Mouse (Mus musculus): Measurements from ENCODE around the gene Grin3b.

DNA sequence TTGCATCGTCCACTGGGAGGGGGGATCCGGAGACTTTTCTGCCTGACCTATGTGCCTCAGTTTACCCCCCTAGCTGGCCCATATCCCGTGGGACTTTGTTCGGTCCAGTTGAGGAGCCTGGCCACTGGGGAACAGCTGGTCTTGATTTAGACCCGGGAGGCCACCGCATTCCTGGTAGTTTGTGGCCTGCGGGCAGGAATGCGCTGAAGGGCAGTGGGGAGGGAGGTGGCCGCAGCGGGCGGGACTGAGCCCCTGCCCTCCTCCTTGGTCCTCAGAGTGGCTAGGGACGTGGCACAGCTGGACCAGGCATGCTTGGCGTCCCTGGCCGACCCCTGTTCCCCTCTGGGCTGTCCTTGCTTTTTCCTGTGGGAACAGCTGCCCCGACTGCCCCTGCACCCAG lies 19.4 kb downstream of the Grin3b start:
- TF ChIP-seq MAX (IDR thresholded peaks at IDR 0.05): peak; percentile 77
- no peak for TF ChIP-seq CTCF (IDR thresholded peaks at IDR 0.05; ENCODE audit: control insufficient read depth, insufficient read depth, insufficient read length)
- no peak for TF ChIP-seq MYOG (IDR thresholded peaks at IDR 0.05; ENCODE audit: control insufficient read depth, extremely low read depth, insufficient read length)
